Mouse (Mus musculus): ENCODE data around the gene Cbfa2t2.

DNA sequence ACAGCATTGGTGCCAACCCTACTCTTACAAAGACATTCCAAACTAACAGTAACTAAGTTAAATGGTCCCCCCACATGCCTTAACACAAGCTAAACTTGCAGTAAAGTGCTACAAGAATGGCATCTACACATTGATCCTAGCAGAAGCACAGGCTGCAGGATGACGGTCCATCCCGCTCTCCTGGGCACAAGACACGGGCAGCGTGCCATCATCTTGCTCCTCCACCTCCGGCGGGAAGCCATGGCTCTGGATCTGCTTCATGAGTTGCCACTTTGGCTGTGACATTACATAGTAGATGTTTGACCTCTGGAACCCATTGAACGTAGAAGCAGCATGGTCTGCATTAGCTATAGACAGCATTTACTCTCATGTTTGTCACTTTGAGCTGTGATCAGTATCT is 39.6 kb downstream of the Cbfa2t2 start:
- TF ChIP-seq CTCF (IDR thresholded peaks at IDR 0.05; ENCODE audit: control insufficient read depth, insufficient read depth, insufficient read length) (no peak), USF1 (IDR thresholded peaks at IDR 0.05; ENCODE audit: low read depth) (no peak), MYOD1 (IDR thresholded peaks at IDR 0.05; ENCODE audit: control insufficient read depth, insufficient read length, low read depth) (no peak), MYOG (IDR thresholded peaks at IDR 0.05; ENCODE audit: control insufficient read depth, extremely low read depth, insufficient read length) (no peak), FOSL1 (IDR thresholded peaks at IDR 0.05; ENCODE audit: insufficient read depth, low read length, poor library complexity, severe bottlenecking) (no peak)

Measured in C2C12 (cell line).